Comparison of ENCODE assay signal across 26 mouse cellular contexts in genomic region chr1:75252308-75252707, GRCm38 (mm10). TPM values are rescaled to one million over a fixed set of nuclear protein-coding genes. Genes with fewer than 3 reads are reported as not detected.
DNase-seq lines count a peak whose midpoint lies in the region; ATAC-seq and TF ChIP-seq lines count a peak whose summit lies in the region.
"Had no signal": no experiment of that assay in that cellular context is flagged by ENCODE, and none has a peak within 500 bp of the region (broad histone marks: within the 10 kb centered on the region; RNA-seq: fewer than 3 reads in every experiment).

No protein-coding gene starts in this region.

- no peak overlapping the region for H3K27ac ChIP-seq in hindbrain, embryonic 15.5 days (replicated peaks)
- no peak overlapping the region for H3K27ac ChIP-seq in hindbrain, postnatal 0 days
- no peak overlapping the region for H3K27ac ChIP-seq in midbrain, embryonic 11.5 days (ENCODE audit: low read depth, low read length)
- no peak overlapping the region for H3K27ac ChIP-seq in midbrain, embryonic 16.5 days (ENCODE audit: low read length)
- H3K27ac ChIP-seq: embryonic facial prominence, embryonic 12.5 days; forebrain, embryonic 15.5 days; heart, adult 2 months; heart, embryonic 15.5 days; hindbrain, embryonic 10.5 days; hindbrain, embryonic 14.5 days had no signal

- H3K9me3 ChIP-seq in hindbrain, embryonic 15.5 days: no peaks in the 10 kb centered on the region
- H3K9me3 ChIP-seq in hindbrain, postnatal 0 days (ENCODE audit: low read length): no peaks in the 10 kb centered on the region
- no peaks in the 10 kb centered on the region for H3K9me3 ChIP-seq in midbrain, embryonic 11.5 days (ENCODE audit: control insufficient read depth, low read length)
- H3K9me3 ChIP-seq in midbrain, embryonic 16.5 days (replicated peaks; ENCODE audit: control insufficient read depth, low read length, poor library complexity, severe bottlenecking): no peaks in the 10 kb centered on the region
- H3K9me3 ChIP-seq: embryonic facial prominence, embryonic 12.5 days; forebrain, embryonic 15.5 days; heart, embryonic 15.5 days; hindbrain, embryonic 10.5 days had no signal

- H3K27me3 ChIP-seq in hindbrain, embryonic 15.5 days: no peaks in the 10 kb centered on the region
- H3K27me3 ChIP-seq in hindbrain, postnatal 0 days (ENCODE audit: insufficient read depth, low read length): no peaks in the 10 kb centered on the region
- no peaks in the 10 kb centered on the region; the same call in 1 of the 2 replicates for H3K27me3 ChIP-seq in midbrain, embryonic 11.5 days (ENCODE audit: control insufficient read depth, insufficient read depth, low read length)
- no peaks in the 10 kb centered on the region for H3K27me3 ChIP-seq in midbrain, embryonic 16.5 days (ENCODE audit: control insufficient read depth, insufficient read depth, low read depth, low read length)
- H3K27me3 ChIP-seq: forebrain, embryonic 15.5 days; heart, embryonic 15.5 days; Patski had no signal

- no peak for TF ChIP-seq CTCF in hindbrain, postnatal 0 days (IDR thresholded peaks at IDR 0.05; ENCODE audit: low read depth)

- H3K9ac ChIP-seq in hindbrain, embryonic 15.5 days: no peak overlapping the region
- H3K9ac ChIP-seq in hindbrain, postnatal 0 days (replicated peaks; ENCODE audit: low read length): no peak overlapping the region
- no peak overlapping the region for H3K9ac ChIP-seq in midbrain, embryonic 11.5 days (ENCODE audit: low read length)
- no peak overlapping the region for H3K9ac ChIP-seq in midbrain, embryonic 16.5 days (ENCODE audit: low read depth, low read length)
- H3K9ac ChIP-seq: embryonic facial prominence, embryonic 12.5 days; hindbrain, embryonic 14.5 days had no signal

- peak; percentile 56 for DNase-seq in cerebellum, adult 9-10 months
- DNase-seq in hindbrain, postnatal 0 days (ENCODE audit: low spot score): no peak
- DNase-seq in midbrain, embryonic 11.5 days (ENCODE audit: low spot score, missing footprints): no peak
- peak; percentile 11 for DNase-seq in thymus, postnatal 4 days
- no peak for DNase-seq in thymus, postnatal 25 days

- no peak for ATAC-seq in cerebellum, adult (ENCODE audit: insufficient number of reproducible peaks, low FRiP score, low TSS enrichment)
- peak; percentile 4; the same call in 1 of the 2 replicates for ATAC-seq in hindbrain, embryonic 15.5 days (ENCODE audit: low FRiP score, low read depth)
- no peak for ATAC-seq in hindbrain, postnatal 0 days
- ATAC-seq in midbrain, embryonic 11.5 days (ENCODE audit: low FRiP score): peak; percentile 7; the same call in 1 of the 2 replicates
- ATAC-seq in midbrain, embryonic 16.5 days: no peak
- ATAC-seq: Patski had no signal

- H3K4me2 ChIP-seq in hindbrain, embryonic 15.5 days: no peak overlapping the region
- no peak overlapping the region for H3K4me2 ChIP-seq in hindbrain, postnatal 0 days (ENCODE audit: low read depth, low read length)
- no peak overlapping the region for H3K4me2 ChIP-seq in midbrain, embryonic 11.5 days
- no peak overlapping the region for H3K4me2 ChIP-seq in midbrain, embryonic 16.5 days (ENCODE audit: low read length)

- 0 out of 2 replicates have a peak, but pooled peaks cover 3% of the 10 kb centered on the region for H3K36me3 ChIP-seq in hindbrain, embryonic 15.5 days
- no peaks in the 10 kb centered on the region; the same call in 1 of the 2 replicates for H3K36me3 ChIP-seq in hindbrain, postnatal 0 days (ENCODE audit: insufficient read depth, low read length)
- no peaks in the 10 kb centered on the region for H3K36me3 ChIP-seq in midbrain, embryonic 11.5 days (ENCODE audit: control insufficient read depth, insufficient read depth, low read length)
- no peaks in the 10 kb centered on the region for H3K36me3 ChIP-seq in midbrain, embryonic 16.5 days (ENCODE audit: control insufficient read depth, insufficient read depth, low read length)
- H3K36me3 ChIP-seq: embryonic facial prominence, embryonic 12.5 days; forebrain, embryonic 15.5 days; heart, embryonic 15.5 days; hindbrain, embryonic 10.5 days had no signal

- 73% methylated on average over 13 of the region's 13 CpGs for WGBS in hindbrain, embryonic 15.5 days
- 70% methylated on average over 13 of the region's 13 CpGs for whole genome bisulfite sequencing in hindbrain, postnatal 0 days
- 68% methylated on average over 13 of the region's 13 CpGs for WGBS in midbrain, embryonic 11.5 days
- WGBS in midbrain, embryonic 16.5 days: 77% methylated on average over 13 of the region's 13 CpGs

- no peak overlapping the region for H3K4me3 ChIP-seq in hindbrain, embryonic 15.5 days
- H3K4me3 ChIP-seq in hindbrain, postnatal 0 days (ENCODE audit: low read length): no peak overlapping the region
- H3K4me3 ChIP-seq in midbrain, embryonic 11.5 days (ENCODE audit: low read depth, low read length): no peak overlapping the region
- H3K4me3 ChIP-seq in midbrain, embryonic 16.5 days (ENCODE audit: low read depth, low read length): no peak overlapping the region
- H3K4me3 ChIP-seq: embryonic facial prominence, embryonic 12.5 days had no signal

- H3K4me1 ChIP-seq in hindbrain, embryonic 15.5 days (replicated peaks): peaks cover 14% of the 10 kb centered on the region
- no peaks in the 10 kb centered on the region; the same call in 1 of the 2 replicates for H3K4me1 ChIP-seq in hindbrain, postnatal 0 days (ENCODE audit: insufficient read depth, low read length)
- H3K4me1 ChIP-seq in midbrain, embryonic 11.5 days (ENCODE audit: control insufficient read depth, insufficient read depth, low read length): no peaks in the 10 kb centered on the region
- peaks cover 2% of the 10 kb centered on the region; the same call in 1 of the 2 replicates for H3K4me1 ChIP-seq in midbrain, embryonic 16.5 days (ENCODE audit: control insufficient read depth, insufficient read depth, low read length)

RNA-seq across cellular contexts. Expression of gene Ptprn, which starts 12.0 kb away (rescaled TPM):
- polyA plus RNA-seq in hindbrain, embryonic 15.5 days (2015; fragmentation: Nextera tagmentation; extraction: Ambion mirVana): 30.4 and 33.5 TPM in 2 replicates
- total RNA-seq in hindbrain, postnatal 0 days (2014; rRNA removed): 120 and 132 TPM in 2 replicates
- 46.0 and 48.3 TPM in 2 replicates for polyA plus RNA-seq in hindbrain, postnatal 0 days (2015; fragmentation: Nextera tagmentation; extraction: Ambion mirVana)
- polyA plus RNA-seq in midbrain, embryonic 11.5 days (2014; fragmentation: Nextera tagmentation; extraction: Ambion mirVana): 4.2 and 4.4 TPM in 2 replicates
- polyA plus RNA-seq in midbrain, embryonic 16.5 days (2015; fragmentation: Nextera tagmentation; extraction: Ambion mirVana): 26.3 and 33.4 TPM in 2 replicates

RNA-seq across cellular contexts. Expression of gene Dnajb2, which starts 16.1 kb away (rescaled TPM):
- 72.5 and 85.0 TPM in 2 replicates for polyA plus RNA-seq in hindbrain, embryonic 15.5 days (2015; fragmentation: Nextera tagmentation; extraction: Ambion mirVana)
- 33.3 and 48.0 TPM in 2 replicates for total RNA-seq in hindbrain, postnatal 0 days (2014; rRNA removed)
- polyA plus RNA-seq in hindbrain, postnatal 0 days (2015; fragmentation: Nextera tagmentation; extraction: Ambion mirVana): 62.6 and 64.5 TPM in 2 replicates
- 15.9 and 18.1 TPM in 2 replicates for polyA plus RNA-seq in midbrain, embryonic 11.5 days (2014; fragmentation: Nextera tagmentation; extraction: Ambion mirVana)
- 79.4 and 84.3 TPM in 2 replicates for polyA plus RNA-seq in midbrain, embryonic 16.5 days (2015; fragmentation: Nextera tagmentation; extraction: Ambion mirVana)

RNA-seq across cellular contexts. Expression of gene A630095N17Rik, which starts 20.4 kb away (rescaled TPM):
- polyA plus RNA-seq in hindbrain, embryonic 15.5 days (2015; fragmentation: Nextera tagmentation; extraction: Ambion mirVana): not detected in 2 replicates
- total RNA-seq in hindbrain, postnatal 0 days (2014; rRNA removed): not detected in 2 replicates
- polyA plus RNA-seq in hindbrain, postnatal 0 days (2015; fragmentation: Nextera tagmentation; extraction: Ambion mirVana): 0.29 and 0.31 TPM in 2 replicates
- not detected in 2 replicates for polyA plus RNA-seq in midbrain, embryonic 11.5 days (2014; fragmentation: Nextera tagmentation; extraction: Ambion mirVana)
- polyA plus RNA-seq in midbrain, embryonic 16.5 days (2015; fragmentation: Nextera tagmentation; extraction: Ambion mirVana): not detected in 2 replicates
- total RNA-seq: adrenal gland, adult 18-20 months; adrenal gland, postnatal 14 days; gastrocnemius, postnatal 10 days; gastrocnemius, postnatal 4 days; heart, adult 2 months; heart, postnatal 14 days had no signal
- polyA plus RNA-seq: activated CD4-positive, CD25-positive, alpha-beta regulatory T cell, adult 4 months; C2C12; embryonic facial prominence, embryonic 12.5 days; forebrain, embryonic 11.5 days; forebrain, embryonic 15.5 days; frontal cortex, adult 2 months; heart, adult 2 months; heart, embryonic 11.5 days; heart, embryonic 15.5 days; hindbrain, embryonic 10.5 days; hindbrain, embryonic 14.5 days; inflammation-experienced regulatory T-cells, adult 6 months had no signal

RNA-seq across cellular contexts. Expression of gene Resp18, which starts 25.9 kb away (rescaled TPM):
- 203 and 214 TPM in 2 replicates for polyA plus RNA-seq in hindbrain, embryonic 15.5 days (2015; fragmentation: Nextera tagmentation; extraction: Ambion mirVana)
- 257 and 298 TPM in 2 replicates for total RNA-seq in hindbrain, postnatal 0 days (2014; rRNA removed)
- polyA plus RNA-seq in hindbrain, postnatal 0 days (2015; fragmentation: Nextera tagmentation; extraction: Ambion mirVana): 394 and 396 TPM in 2 replicates
- polyA plus RNA-seq in midbrain, embryonic 11.5 days (2014; fragmentation: Nextera tagmentation; extraction: Ambion mirVana): 28.5 and 34.8 TPM in 2 replicates
- 209 and 241 TPM in 2 replicates for polyA plus RNA-seq in midbrain, embryonic 16.5 days (2015; fragmentation: Nextera tagmentation; extraction: Ambion mirVana)
- total RNA-seq: gastrocnemius, postnatal 10 days; gastrocnemius, postnatal 4 days; heart, adult 2 months; heart, postnatal 14 days had no signal
- polyA plus RNA-seq: activated CD4-positive, CD25-positive, alpha-beta regulatory T cell, adult 4 months; C2C12; inflammation-experienced regulatory T-cells, adult 6 months; Patski had no signal

RNA-seq across cellular contexts. Expression of gene Tuba4a, which starts 32.6 kb away (rescaled TPM):
- polyA plus RNA-seq in hindbrain, embryonic 15.5 days (2015; fragmentation: Nextera tagmentation; extraction: Ambion mirVana): 26.8 and 28.1 TPM in 2 replicates
- total RNA-seq in hindbrain, postnatal 0 days (2014; rRNA removed): 180 and 235 TPM in 2 replicates
- polyA plus RNA-seq in hindbrain, postnatal 0 days (2015; fragmentation: Nextera tagmentation; extraction: Ambion mirVana): 155 and 163 TPM in 2 replicates
- 7.9 and 9.6 TPM in 2 replicates for polyA plus RNA-seq in midbrain, embryonic 11.5 days (2014; fragmentation: Nextera tagmentation; extraction: Ambion mirVana)
- polyA plus RNA-seq in midbrain, embryonic 16.5 days (2015; fragmentation: Nextera tagmentation; extraction: Ambion mirVana): 11.2 and 22.2 TPM in 2 replicates

Comparison
In these comparisons a context has a peak if more than half of its experiments do, and no peak if none do; other contexts are left out.
1. DNase-seq: peak in cerebellum, adult 9-10 months (single experiment) and thymus, postnatal 4 days (single experiment); none in hindbrain, postnatal 0 days (single experiment), midbrain, embryonic 11.5 days (single experiment) and thymus, postnatal 25 days (single experiment).
2. ATAC-seq: peak in hindbrain, embryonic 15.5 days (single experiment) and midbrain, embryonic 11.5 days (single experiment); none in cerebellum, adult (single experiment), hindbrain, postnatal 0 days (single experiment) and midbrain, embryonic 16.5 days (single experiment).